Mouse (Mus musculus) stomach, embryonic 15.5 days (tissue): ENCODE measurements around the gene Mamld1. TPM values are rescaled to one million over a fixed set of nuclear protein-coding genes. Genes with fewer than 3 reads are reported as not detected.

Experiments
- ATAC-seq: fragments of 200-750 bp; cut with Nextera tagmentation; 2 replicates; pipeline ENCODE4 v1.8.0; 2017; ENCODE audit warnings: low read depth, moderate number of reproducible peaks, moderate TSS enrichment; ENCODE audit not compliant: insufficient read depth, low FRiP score
- H3K27ac ChIP-seq: fragments of 300-500 bp; sonication (generic); 2 replicates; pipeline ENCODE4 v1.5.1; 2015; ENCODE audit warnings: mild to moderate bottlenecking, inconsistent platforms
- H3K27me3 ChIP-seq: fragments of 300-500 bp; sonication (generic); replicated peaks from 2 replicates; pipeline ENCODE4 v1.6.1; 2015; ENCODE audit warnings: inconsistent platforms
- H3K36me3 ChIP-seq: fragments of 300-500 bp; sonication (generic); 2 replicates; pipeline ENCODE4 v1.6.1; 2015; ENCODE audit warnings: inconsistent platforms
- H3K4me1 ChIP-seq: fragments of 300-500 bp; sonication (generic); 2 replicates; pipeline ENCODE4 v1.6.1; 2015; ENCODE audit warnings: inconsistent platforms
- H3K4me2 ChIP-seq: fragments of 300-500 bp; sonication (generic); 2 replicates; pipeline ENCODE4 v1.6.1; 2015; ENCODE audit warnings: mild to moderate bottlenecking, inconsistent platforms
- H3K4me3 ChIP-seq: fragments of 300-500 bp; sonication (generic); replicated peaks from 2 replicates; pipeline ENCODE4 v1.5.1; 2015; ENCODE audit warnings: inconsistent platforms
- H3K9ac ChIP-seq: fragments of 300-500 bp; sonication (generic); 2 replicates; pipeline ENCODE4 v1.6.1; 2015; ENCODE audit warnings: inconsistent platforms
- H3K9me3 ChIP-seq: fragments of 300-500 bp; sonication (generic); 2 replicates; pipeline ENCODE4 v1.6.1; 2016; ENCODE audit warnings: inconsistent platforms
- WGBS: fragments of 180-500 bp; shearing (Covaris S2); methylation state at CpG from one replicate; pipeline ENCODE4 v1.1.7; 2015; 5-methylcytosine and 5-hydroxymethylcytosine counted together
- polyA plus RNA-seq: library from polyadenylated mRNA; unstranded; fragments of >200 nt; fragmentation: Nextera tagmentation; extraction: Ambion mirVana; gene quantifications from 2 replicates; pipeline ENCODE4 v1.2.1, GENCODE M21; 2015

Mamld1 gene
- polyA plus RNA-seq, 1 experiment from 2014 or later: 2.4 TPM

DNA sequence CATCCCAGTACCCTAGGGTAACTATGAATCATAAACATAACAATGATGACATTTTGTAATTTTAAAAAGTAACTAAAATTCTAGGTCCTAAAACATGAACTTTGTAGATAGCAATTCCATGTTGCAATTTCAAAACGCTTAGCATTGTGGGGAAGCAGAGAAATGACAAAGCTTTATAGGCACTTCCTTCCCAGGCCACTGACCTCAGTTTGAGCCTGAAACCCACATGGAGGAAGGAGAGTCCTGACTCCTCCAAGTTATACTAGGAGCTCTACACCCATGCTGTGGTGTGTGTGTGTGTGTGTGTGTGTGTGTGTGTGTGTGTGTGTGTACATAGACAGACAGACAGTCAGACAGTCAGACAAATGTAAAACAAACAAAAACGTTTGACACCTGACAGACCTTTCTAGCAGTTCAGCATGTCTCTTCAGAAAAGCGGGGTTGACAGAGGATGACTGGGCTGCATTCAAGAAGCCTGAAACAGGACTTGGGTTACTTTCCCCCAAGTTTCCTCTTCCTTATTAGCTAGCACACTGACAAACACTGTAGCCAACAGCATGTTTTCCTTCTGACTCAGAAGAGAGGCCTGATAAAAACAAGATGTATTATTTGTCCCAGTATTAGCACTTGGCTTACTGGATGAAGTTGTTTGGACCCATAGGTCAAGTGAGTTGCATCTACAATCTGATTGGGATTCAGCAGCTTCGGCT lies 37.5 kb downstream of the Mamld1 start:
- no peaks in the 10 kb centered on the region for H3K27me3 ChIP-seq
- no peak for ATAC-seq
- WGBS: 57% methylated on average over 4 of the region's 4 CpGs
- H3K9ac ChIP-seq: no peak overlapping the region
- no peak overlapping the region for H3K4me2 ChIP-seq
- H3K27ac ChIP-seq: no peak overlapping the region
- H3K4me1 ChIP-seq: no peaks in the 10 kb centered on the region
- H3K36me3 ChIP-seq: no peaks in the 10 kb centered on the region
- no peaks in the 10 kb centered on the region for H3K9me3 ChIP-seq
- no peak overlapping the region for H3K4me3 ChIP-seq

GRCm38 (mm10) chrX:71088080-71088414 lies 38.0 kb downstream of the Mamld1 start:
- no peaks in the 10 kb centered on the region for H3K27me3 ChIP-seq
- H3K9me3 ChIP-seq: no peaks in the 10 kb centered on the region
- H3K4me2 ChIP-seq: no peak overlapping the region
- H3K27ac ChIP-seq: no peak overlapping the region
- H3K4me3 ChIP-seq: no peak overlapping the region
- no peaks in the 10 kb centered on the region for H3K36me3 ChIP-seq
- 65% methylated on average over 3 of the region's 3 CpGs for WGBS
- no peaks in the 10 kb centered on the region for H3K4me1 ChIP-seq
- no peak overlapping the region for H3K9ac ChIP-seq
- no peak for ATAC-seq

DNA sequence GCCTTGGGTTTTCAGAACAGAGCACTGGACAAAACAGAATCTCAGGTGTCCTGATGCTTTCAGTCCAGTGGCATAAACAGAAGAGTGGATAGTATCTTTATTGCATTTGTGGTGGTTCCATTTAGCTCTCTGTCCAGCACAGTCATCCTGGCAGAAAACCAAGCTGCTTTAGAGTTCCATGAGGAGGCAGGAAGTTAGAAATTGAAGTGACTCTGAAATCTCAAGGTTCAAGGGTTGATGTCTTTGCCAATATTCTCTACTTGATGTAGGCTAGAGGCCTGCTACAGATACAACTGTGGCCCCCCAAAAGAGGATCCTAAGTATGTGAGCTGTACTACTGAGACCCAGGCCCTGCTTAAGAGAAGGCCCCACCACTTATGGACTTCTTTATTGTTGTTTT lies 55.8 kb downstream of the Mamld1 start:
- Histone ChIP-seq H3K27me3 (no peaks in the 10 kb centered on the region), H3K27ac (no peak overlapping the region), H3K9ac (no peak overlapping the region), H3K36me3 (no peaks in the 10 kb centered on the region), H3K4me2 (no peak overlapping the region), H3K4me3 (no peak overlapping the region), H3K9me3 (no peaks in the 10 kb centered on the region), H3K4me1 (no peaks in the 10 kb centered on the region)
- no peak for ATAC-seq

- 51% methylated on average over 4 of the region's 4 CpGs for WGBS
- no peak overlapping the region for H3K27ac ChIP-seq
- no peaks in the 10 kb centered on the region for H3K27me3 ChIP-seq
- H3K4me2 ChIP-seq: no peak overlapping the region
- H3K36me3 ChIP-seq: no peaks in the 10 kb centered on the region
- H3K9me3 ChIP-seq: no peaks in the 10 kb centered on the region
- no peak overlapping the region for H3K9ac ChIP-seq
- ATAC-seq: no peak
- H3K4me3 ChIP-seq: no peak overlapping the region
- H3K4me1 ChIP-seq: no peaks in the 10 kb centered on the region
Observed at GRCm38 (mm10) chrX:71106392-71106791, 56.3 kb downstream of the Mamld1 start.

DNA sequence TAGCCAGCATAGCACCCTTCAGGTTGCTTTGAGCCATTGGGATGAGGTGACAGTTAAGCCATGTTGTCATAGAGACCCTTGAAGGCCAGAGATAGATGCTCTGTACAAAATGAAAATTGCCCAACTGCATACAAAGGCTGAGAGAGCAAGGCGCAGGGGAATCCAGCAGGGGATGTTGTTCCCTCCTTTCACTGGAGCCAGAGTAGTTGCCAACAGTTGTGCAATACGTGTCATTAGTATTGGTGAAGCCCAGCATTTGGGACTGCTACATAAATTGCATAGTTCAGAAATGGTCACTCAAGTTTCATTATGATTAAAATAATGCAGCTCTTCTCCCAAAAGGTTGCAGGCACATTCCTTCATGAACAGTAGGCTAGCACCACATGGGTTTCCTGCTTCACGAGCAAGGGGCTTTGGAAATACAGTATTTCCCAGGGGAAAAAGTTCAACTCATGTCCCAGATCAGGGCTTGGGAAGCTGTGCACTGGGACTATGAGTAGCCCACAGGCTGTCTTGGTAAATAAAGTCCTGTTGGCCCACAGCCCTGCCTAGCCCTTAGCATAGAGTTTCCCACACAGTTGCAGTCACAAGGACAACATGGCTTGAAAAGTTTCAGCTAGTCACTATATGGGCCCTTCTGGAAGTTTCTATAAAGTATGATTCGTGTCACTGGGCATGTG lies 58.1 kb downstream of the Mamld1 start:
- no peaks in the 10 kb centered on the region for H3K36me3 ChIP-seq
- no peaks in the 10 kb centered on the region for H3K9me3 ChIP-seq
- no peak overlapping the region for H3K4me2 ChIP-seq
- WGBS: 83% methylated on average over 4 of the region's 4 CpGs
- H3K9ac ChIP-seq: no peak overlapping the region
- H3K27me3 ChIP-seq: no peaks in the 10 kb centered on the region
- no peak overlapping the region for H3K4me3 ChIP-seq
- H3K27ac ChIP-seq: no peak overlapping the region
- H3K4me1 ChIP-seq: no peaks in the 10 kb centered on the region
- ATAC-seq: no peak

- Histone ChIP-seq H3K27ac (no peak overlapping the region), H3K9ac (no peak overlapping the region), H3K27me3 (no peaks in the 10 kb centered on the region), H3K36me3 (no peaks in the 10 kb centered on the region), H3K4me1 (no peaks in the 10 kb centered on the region), H3K4me3 (no peak overlapping the region), H3K4me2 (no peak overlapping the region), H3K9me3 (no peaks in the 10 kb centered on the region)
- WGBS: 43% methylated on average over 2 of the region's 2 CpGs
- no peak for ATAC-seq
Observed at GRCm38 (mm10) chrX:71110333-71110732, 60.3 kb downstream of the Mamld1 start.

- H3K9ac ChIP-seq: no peak overlapping the region
- H3K4me3 ChIP-seq: no peak overlapping the region
- WGBS: 63% methylated on average over 4 of the region's 4 CpGs
- no peak for ATAC-seq
- H3K9me3 ChIP-seq: no peaks in the 10 kb centered on the region
- H3K4me2 ChIP-seq: no peak overlapping the region
- H3K4me1 ChIP-seq: no peaks in the 10 kb centered on the region
- H3K27me3 ChIP-seq: no peaks in the 10 kb centered on the region
- no peaks in the 10 kb centered on the region for H3K36me3 ChIP-seq
- no peak overlapping the region for H3K27ac ChIP-seq
Observed at GRCm38 (mm10) chrX:71122359-71123293, 72.6 kb downstream of the Mamld1 start.

- H3K27me3 ChIP-seq: no peaks in the 10 kb centered on the region
- 69% methylated on average over 7 of the region's 7 CpGs for WGBS
- no peaks in the 10 kb centered on the region for H3K9me3 ChIP-seq
- no peak overlapping the region for H3K9ac ChIP-seq
- H3K36me3 ChIP-seq: no peaks in the 10 kb centered on the region
- H3K4me2 ChIP-seq: no peak overlapping the region
- no peak overlapping the region for H3K27ac ChIP-seq
- no peak for ATAC-seq
- no peaks in the 10 kb centered on the region for H3K4me1 ChIP-seq
- H3K4me3 ChIP-seq: no peak overlapping the region
Observed at GRCm38 (mm10) chrX:71125013-71125412, 75.0 kb downstream of the Mamld1 start.

GRCm38 (mm10) chrX:71131464-71131863 lies 81.4 kb downstream of the Mamld1 start:
- Histone ChIP-seq H3K9me3 (no peaks in the 10 kb centered on the region), H3K4me1 (no peaks in the 10 kb centered on the region), H3K9ac (no peak overlapping the region), H3K4me3 (no peak overlapping the region), H3K36me3 (no peaks in the 10 kb centered on the region), H3K4me2 (no peak overlapping the region), H3K27me3 (no peaks in the 10 kb centered on the region), H3K27ac (no peak overlapping the region)
- ATAC-seq: no peak

DNA sequence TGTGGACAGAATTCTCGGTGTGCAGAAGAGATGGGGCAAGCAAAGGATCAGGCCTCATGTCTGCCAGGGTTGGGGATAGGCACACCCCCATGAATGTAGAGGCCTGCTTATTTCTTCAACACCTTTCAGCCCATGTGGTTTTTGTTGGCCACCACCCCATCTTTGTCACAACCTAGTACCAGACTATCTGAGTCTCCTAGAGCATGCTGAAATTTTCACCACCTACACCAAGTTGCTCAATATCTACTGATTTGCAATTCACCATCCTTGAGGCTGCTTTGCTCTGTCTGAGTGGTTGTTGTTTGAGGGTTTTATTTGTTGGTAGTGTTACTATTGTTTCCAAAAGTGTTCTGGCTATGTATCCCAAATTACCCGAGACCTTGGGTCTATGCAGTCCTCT lies 91.3 kb downstream of the Mamld1 start:
- H3K9ac ChIP-seq: no peak overlapping the region
- H3K27ac ChIP-seq: no peak overlapping the region
- WGBS: 73% methylated on average over 2 of the region's 2 CpGs
- H3K4me2 ChIP-seq: no peak overlapping the region
- no peak for ATAC-seq
- no peak overlapping the region for H3K4me3 ChIP-seq
- H3K9me3 ChIP-seq: no peaks in the 10 kb centered on the region
- no peaks in the 10 kb centered on the region for H3K27me3 ChIP-seq
- no peaks in the 10 kb centered on the region for H3K4me1 ChIP-seq
- no peaks in the 10 kb centered on the region for H3K36me3 ChIP-seq

GRCm38 (mm10) chrX:71149441-71150050 lies 99.5 kb downstream of the Mamld1 start:
- WGBS: 46% methylated on average over 1 of the region's 1 CpGs
- no peak overlapping the region for H3K27ac ChIP-seq
- no peaks in the 10 kb centered on the region for H3K36me3 ChIP-seq
- no peaks in the 10 kb centered on the region for H3K9me3 ChIP-seq
- H3K27me3 ChIP-seq: no peaks in the 10 kb centered on the region
- no peak for ATAC-seq
- no peak overlapping the region for H3K4me3 ChIP-seq
- H3K9ac ChIP-seq: no peak overlapping the region
- no peaks in the 10 kb centered on the region for H3K4me1 ChIP-seq
- no peak overlapping the region for H3K4me2 ChIP-seq

DNA sequence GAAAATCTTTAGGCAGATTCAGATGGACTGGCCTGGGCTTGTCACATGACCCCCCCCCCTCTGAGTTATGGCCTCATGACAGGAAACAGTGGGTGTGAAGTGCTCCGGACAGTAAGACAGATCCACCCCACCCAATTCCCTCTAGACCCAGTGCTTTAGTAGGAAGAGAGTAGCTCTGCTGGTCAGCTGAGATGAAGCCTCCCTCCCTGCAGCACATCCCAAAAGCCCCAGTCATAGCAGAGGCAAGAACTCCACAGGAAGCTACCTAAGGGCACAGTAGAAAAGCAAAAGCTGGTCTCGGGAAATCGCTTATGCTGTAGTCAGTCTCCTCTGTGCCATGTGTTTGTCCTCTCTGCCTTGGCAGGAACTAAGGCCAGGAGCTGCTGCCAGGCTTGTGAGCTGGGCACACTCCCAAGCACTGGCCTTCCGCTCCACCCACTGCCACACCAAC lies 100.5 kb downstream of the Mamld1 start:
- Histone ChIP-seq H3K36me3 (no peaks in the 10 kb centered on the region), H3K4me2 (no peak overlapping the region), H3K27ac (no peak overlapping the region), H3K9ac (no peak overlapping the region), H3K4me3 (no peak overlapping the region), H3K27me3 (no peaks in the 10 kb centered on the region), H3K9me3 (no peaks in the 10 kb centered on the region), H3K4me1 (no peaks in the 10 kb centered on the region)
- no peak for ATAC-seq
- 77% methylated on average over 4 of the region's 4 CpGs for WGBS
